Mouse (Mus musculus): ENCODE data around the gene Jag2. TPM values are rescaled to one million over a fixed set of nuclear protein-coding genes. Genes with fewer than 3 reads are reported as not detected.

The Jag2 gene
- polyA plus RNA-seq, 1 experiment from 2014 or later, result 13.0 TPM

- Histone ChIP-seq H3K9me3 (replicated peaks) (no peaks in the 10 kb centered on the region), H3K27me3 (no peaks in the 10 kb centered on the region), H3K4me3 (replicated peaks) (no peak overlapping the region), H3K27ac (replicated peaks) (no peak overlapping the region), H3K4me1 (peaks cover 8% of the 10 kb centered on the region; the same call in 1 of the 2 replicates), H3K9ac (no peak overlapping the region), H3K36me3 (no peaks in the 10 kb centered on the region), H3K4me2 (replicated peaks) (no peak overlapping the region)
- no peak for ATAC-seq (ENCODE audit: insufficient number of reproducible peaks, low FRiP score, low TSS enrichment, low read depth)
- WGBS, result 42% methylated on average over 4 of the region's 4 CpGs
Measured at GRCm38 (mm10) chr12:112898960-112899359, 30.6 kb downstream of the Jag2 start.

GRCm38 (mm10) chr12:112898351-112898750 lies 31.2 kb downstream of the Jag2 start:
- no peak overlapping the region for H3K27ac ChIP-seq (replicated peaks)
- 65% methylated on average over 12 of the region's 12 CpGs for WGBS

DNA sequence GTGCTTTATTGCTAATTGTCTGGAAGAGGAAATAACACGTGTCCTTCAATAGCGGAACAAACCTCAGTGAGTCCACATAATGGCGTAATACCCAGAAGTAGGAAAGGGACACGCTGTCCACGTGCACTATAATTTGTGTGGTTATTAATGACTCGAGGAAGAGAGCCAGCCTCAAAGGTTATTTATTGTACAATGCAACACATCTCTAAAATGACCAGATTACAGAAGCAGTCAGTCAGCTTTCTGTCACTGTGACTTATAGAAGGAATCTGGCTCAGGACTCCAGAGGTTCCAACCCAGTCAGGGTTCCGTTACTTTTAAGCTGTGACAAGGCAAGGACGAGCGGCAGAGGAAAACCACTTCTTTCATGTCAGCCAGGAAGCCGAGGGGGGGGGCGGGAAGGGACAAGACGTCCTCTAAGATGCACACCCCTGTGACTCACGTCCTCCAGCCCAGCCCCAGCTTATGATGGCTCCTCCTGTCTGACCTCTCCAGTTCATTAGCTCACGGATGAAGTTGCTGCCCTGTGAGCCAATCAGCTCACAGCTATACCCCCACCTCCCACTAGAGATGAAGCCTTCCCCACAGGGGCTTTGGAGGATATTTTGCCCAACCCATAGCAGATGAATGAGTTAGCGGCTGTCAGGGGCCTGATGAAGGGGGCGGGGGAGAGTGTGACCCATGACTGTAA lies 31.9 kb downstream of the Jag2 start:
- H3K4me2 ChIP-seq (replicated peaks), result no peak overlapping the region

More at GRCm38 (mm10) chr12:112898351-112898750, 31.2 kb downstream of the Jag2 start:
- ATAC-seq (ENCODE audit: insufficient number of reproducible peaks, low FRiP score, low TSS enrichment, low read depth), result no peak
- Histone ChIP-seq H3K9me3 (replicated peaks) (no peaks in the 10 kb centered on the region), H3K4me2 (replicated peaks) (no peak overlapping the region), H3K36me3 (no peaks in the 10 kb centered on the region), H3K4me3 (replicated peaks) (no peak overlapping the region), H3K9ac (no peak overlapping the region), H3K27me3 (no peaks in the 10 kb centered on the region), H3K4me1 (peaks cover 10% of the 10 kb centered on the region; the same call in 1 of the 2 replicates)

GRCm38 (mm10) chr12:112894969-112895368 lies 34.6 kb downstream of the Jag2 start:
- Histone ChIP-seq H3K4me1 (peaks cover 10% of the 10 kb centered on the region; the same call in 1 of the 2 replicates), H3K36me3 (no peaks in the 10 kb centered on the region), H3K4me3 (replicated peaks) (no peak overlapping the region), H3K9me3 (replicated peaks) (no peaks in the 10 kb centered on the region), H3K4me2 (replicated peaks) (no peak overlapping the region), H3K27ac (replicated peaks) (no peak overlapping the region; the same call in 1 of the 2 replicates), H3K9ac (no peak overlapping the region), H3K27me3 (no peaks in the 10 kb centered on the region)
- 63% methylated on average over 4 of the region's 4 CpGs for WGBS
- no peak for ATAC-seq (ENCODE audit: insufficient number of reproducible peaks, low FRiP score, low TSS enrichment, low read depth)

More for the DNA sequence above, 31.9 kb downstream of the Jag2 start:
- Histone ChIP-seq H3K36me3 (no peaks in the 10 kb centered on the region), H3K4me1 (peaks cover 10% of the 10 kb centered on the region; the same call in 1 of the 2 replicates), H3K4me3 (replicated peaks) (no peak overlapping the region), H3K27ac (replicated peaks) (no peak overlapping the region), H3K9me3 (replicated peaks) (no peaks in the 10 kb centered on the region), H3K27me3 (no peaks in the 10 kb centered on the region), H3K9ac (no peak overlapping the region)
- WGBS, result 28% methylated on average over 16 of the region's 16 CpGs
- ATAC-seq (ENCODE audit: insufficient number of reproducible peaks, low FRiP score, low TSS enrichment, low read depth), result peak; percentile 62

GRCm38 (mm10) chr12:112894303-112894884 lies 35.2 kb downstream of the Jag2 start:
- ATAC-seq (ENCODE audit: insufficient number of reproducible peaks, low FRiP score, low TSS enrichment, low read depth), result no peak
- 0 out of 2 replicates have a peak overlapping the region, but pooled peaks have one; percentile 11 for H3K27ac ChIP-seq (replicated peaks)
- no peak overlapping the region for H3K9ac ChIP-seq
- no peaks in the 10 kb centered on the region for H3K36me3 ChIP-seq
- WGBS, result 57% methylated on average over 11 of the region's 11 CpGs
- no peaks in the 10 kb centered on the region for H3K9me3 ChIP-seq (replicated peaks)
- no peak overlapping the region for H3K4me3 ChIP-seq (replicated peaks)
- H3K4me2 ChIP-seq (replicated peaks), result no peak overlapping the region
- H3K4me1 ChIP-seq, result peaks cover 10% of the 10 kb centered on the region; the same call in 1 of the 2 replicates
- H3K27me3 ChIP-seq, result no peaks in the 10 kb centered on the region

DNA sequence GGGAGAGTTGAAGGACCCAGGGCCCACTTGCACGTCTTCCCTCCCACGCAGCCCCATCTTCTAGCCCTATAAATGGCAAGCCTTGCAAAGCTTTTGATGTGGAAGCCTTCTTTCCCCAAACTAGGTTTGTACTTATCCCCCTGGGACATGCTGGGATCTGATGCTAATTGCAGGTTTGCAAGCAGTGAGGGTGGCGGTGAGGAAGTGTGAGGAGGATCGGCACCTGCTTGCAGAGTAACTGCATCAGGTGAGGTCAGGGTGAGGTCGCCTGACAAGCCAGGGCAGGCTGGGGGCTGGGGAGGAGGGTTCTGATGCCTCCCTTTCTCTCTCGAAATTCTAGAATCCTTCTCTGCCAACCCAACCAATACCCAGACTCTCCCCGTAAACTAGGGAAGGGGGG lies 44.1 kb downstream of the Jag2 start:
- Histone ChIP-seq H3K9ac (no peak overlapping the region), H3K36me3 (no peaks in the 10 kb centered on the region), H3K9me3 (replicated peaks) (no peaks in the 10 kb centered on the region), H3K4me1 (peaks cover 8% of the 10 kb centered on the region; the same call in 1 of the 2 replicates), H3K4me3 (replicated peaks) (no peak overlapping the region), H3K27me3 (no peaks in the 10 kb centered on the region), H3K4me2 (replicated peaks) (no peak overlapping the region), H3K27ac (replicated peaks) (no peak overlapping the region)
- 44% methylated on average over 7 of the region's 7 CpGs for WGBS
- ATAC-seq (ENCODE audit: insufficient number of reproducible peaks, low FRiP score, low TSS enrichment, low read depth), result no peak

DNA sequence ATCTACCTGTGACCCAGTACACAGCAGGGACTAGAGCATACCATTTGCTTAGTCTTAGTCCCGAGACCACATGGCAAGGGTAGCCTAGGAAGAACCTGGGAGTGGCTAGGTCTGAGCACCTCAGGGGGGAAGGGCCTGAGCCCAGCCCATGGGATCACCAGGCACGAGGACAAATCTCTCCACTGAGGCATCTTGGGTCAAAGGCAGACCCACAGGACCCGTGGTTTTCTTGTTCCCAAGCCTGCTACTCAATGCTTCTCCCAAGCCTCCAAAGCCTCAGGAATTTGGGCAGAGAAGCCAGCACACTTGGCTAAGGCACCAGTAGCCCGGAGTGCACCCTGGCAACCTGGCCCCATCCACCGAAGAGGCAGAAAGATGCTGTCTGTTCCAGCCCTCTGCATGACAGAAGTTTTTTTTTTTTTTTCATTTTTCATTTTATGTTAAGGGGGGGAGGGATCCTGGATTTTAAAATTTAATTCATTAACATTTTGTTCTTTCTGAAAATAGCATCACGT lies 48.2 kb downstream of the Jag2 start:
- Histone ChIP-seq H3K4me3 (replicated peaks) (no peak overlapping the region), H3K4me2 (replicated peaks) (no peak overlapping the region), H3K36me3 (no peaks in the 10 kb centered on the region), H3K9ac (no peak overlapping the region), H3K9me3 (replicated peaks) (no peaks in the 10 kb centered on the region), H3K4me1 (peaks cover 37% of the 10 kb centered on the region), H3K27ac (replicated peaks) (no peak overlapping the region), H3K27me3 (peaks cover 23% of the 10 kb centered on the region)
- no peak for ATAC-seq (ENCODE audit: insufficient number of reproducible peaks, low FRiP score, low TSS enrichment, low read depth)
- 50% methylated on average over 6 of the region's 6 CpGs for WGBS

DNA sequence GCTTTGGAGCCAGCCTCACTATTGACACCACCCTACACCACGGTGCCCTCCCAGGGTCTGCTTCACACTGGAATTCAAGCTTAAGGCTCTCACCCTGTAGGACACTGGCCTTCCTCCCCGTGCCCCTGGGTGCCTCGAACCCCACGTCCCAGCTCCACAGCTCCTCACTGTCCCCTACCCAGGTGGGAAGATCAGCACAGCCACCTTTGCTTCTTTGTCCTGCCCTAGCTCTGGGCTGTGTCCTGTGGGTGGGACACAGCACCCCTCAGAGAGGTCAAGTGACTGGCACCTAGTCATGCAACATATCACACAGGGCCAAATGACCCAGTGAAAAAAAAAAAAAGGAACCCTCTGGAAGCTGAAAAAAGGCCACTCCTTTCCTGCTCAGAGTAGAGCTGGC lies 48.9 kb downstream of the Jag2 start:
- H3K4me1 ChIP-seq, result peaks cover 44% of the 10 kb centered on the region
- peaks cover 30% of the 10 kb centered on the region for H3K27me3 ChIP-seq
- H3K9me3 ChIP-seq (replicated peaks), result no peaks in the 10 kb centered on the region
- no peaks in the 10 kb centered on the region for H3K36me3 ChIP-seq
- H3K4me2 ChIP-seq (replicated peaks), result no peak overlapping the region
- ATAC-seq (ENCODE audit: insufficient number of reproducible peaks, low FRiP score, low TSS enrichment, low read depth), result no peak
- H3K4me3 ChIP-seq (replicated peaks), result no peak overlapping the region
- H3K9ac ChIP-seq, result no peak overlapping the region
- no peak overlapping the region for H3K27ac ChIP-seq (replicated peaks)
- WGBS, result 82% methylated on average over 4 of the region's 4 CpGs

DNA sequence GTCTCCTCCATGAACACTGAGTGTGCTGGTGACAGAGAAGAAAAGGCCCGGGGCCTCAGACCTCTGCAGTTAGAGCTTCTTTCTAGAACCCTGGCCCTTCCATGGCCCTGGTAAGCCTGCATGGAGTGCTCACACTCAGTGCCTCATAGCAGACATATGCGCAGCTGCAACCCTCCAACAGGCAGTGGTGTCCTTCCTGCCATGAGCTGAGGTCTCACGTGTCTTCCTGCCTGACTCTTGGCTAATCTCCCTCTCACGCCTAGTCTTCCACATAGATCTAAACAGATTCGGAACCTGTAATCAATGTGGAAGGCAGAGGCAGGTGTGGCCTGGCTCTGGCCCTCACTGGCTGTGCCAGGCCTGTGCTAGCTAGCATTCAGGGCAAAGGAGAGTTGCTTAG lies 49.8 kb downstream of the Jag2 start:
- no peak for ATAC-seq (ENCODE audit: insufficient number of reproducible peaks, low FRiP score, low TSS enrichment, low read depth)
- Histone ChIP-seq H3K4me2 (replicated peaks) (no peak overlapping the region), H3K4me3 (replicated peaks) (no peak overlapping the region), H3K27ac (replicated peaks) (no peak overlapping the region), H3K9me3 (replicated peaks) (no peaks in the 10 kb centered on the region), H3K4me1 (peaks cover 46% of the 10 kb centered on the region), H3K36me3 (no peaks in the 10 kb centered on the region), H3K9ac (no peak overlapping the region), H3K27me3 (peaks cover 40% of the 10 kb centered on the region)
- WGBS, result 77% methylated on average over 5 of the region's 5 CpGs

DNA sequence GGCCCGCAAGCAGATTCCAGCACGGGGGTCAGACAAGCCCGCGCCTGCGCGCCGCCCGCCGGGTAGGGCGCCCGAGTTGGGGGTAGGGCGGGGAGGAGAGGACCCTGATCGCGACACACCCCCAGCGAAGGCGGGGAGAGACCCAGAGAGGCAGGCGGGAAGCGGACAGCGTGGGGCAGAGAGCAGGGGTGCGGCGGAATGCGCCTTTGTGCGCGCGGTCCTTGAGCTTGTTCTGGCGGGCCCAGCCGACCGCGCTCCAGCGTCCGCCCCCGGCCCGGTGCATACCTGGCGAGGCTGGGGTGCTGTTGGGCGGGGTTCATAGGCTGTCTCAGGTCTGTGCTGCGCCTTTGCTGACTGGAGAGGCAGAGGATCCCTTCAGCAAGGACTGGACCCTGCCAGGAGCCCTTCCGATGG lies 52.0 kb downstream of the Jag2 start:
- 1% methylated on average over 37 of the region's 37 CpGs for WGBS
- H3K4me3 ChIP-seq (replicated peaks), result peak overlapping the region; percentile 38
- peaks cover 61% of the 10 kb centered on the region for H3K4me1 ChIP-seq
- no peaks in the 10 kb centered on the region for H3K36me3 ChIP-seq
- H3K4me2 ChIP-seq (replicated peaks), result peak overlapping the region; percentile 75
- no peak overlapping the region for H3K9ac ChIP-seq
- H3K9me3 ChIP-seq (replicated peaks), result no peaks in the 10 kb centered on the region
- H3K27ac ChIP-seq (replicated peaks), result peak overlapping the region; percentile 56; the same call in 1 of the 2 replicates
- ATAC-seq (ENCODE audit: insufficient number of reproducible peaks, low FRiP score, low TSS enrichment, low read depth), result peak; percentile 36; the same call in 1 of the 2 replicates
- peaks cover 58% of the 10 kb centered on the region for H3K27me3 ChIP-seq

- no peak for ATAC-seq (ENCODE audit: insufficient number of reproducible peaks, low FRiP score, low TSS enrichment, low read depth)
- peak overlapping the region; percentile 75 for H3K4me2 ChIP-seq (replicated peaks)
- WGBS, result 3% methylated on average over 17 of the region's 17 CpGs
- H3K4me1 ChIP-seq, result peaks cover 61% of the 10 kb centered on the region
- H3K27ac ChIP-seq (replicated peaks), result peak overlapping the region; percentile 44; the same call in 1 of the 2 replicates
- H3K27me3 ChIP-seq, result peaks cover 58% of the 10 kb centered on the region
- H3K9me3 ChIP-seq (replicated peaks), result no peaks in the 10 kb centered on the region
- H3K9ac ChIP-seq, result no peak overlapping the region
- H3K36me3 ChIP-seq, result no peaks in the 10 kb centered on the region
- peak overlapping the region; percentile 38 for H3K4me3 ChIP-seq (replicated peaks)
Measured at GRCm38 (mm10) chr12:112877073-112877576, 52.5 kb downstream of the Jag2 start.
